Mouse (Mus musculus) midbrain, embryonic 10.5 days (tissue): Measurements from ENCODE around the gene Ccnb1ip1. TPM values are rescaled to one million over a fixed set of nuclear protein-coding genes. Genes with fewer than 3 reads are reported as not detected.

ENCODE experiments used
- DNase-seq: peaks from one replicate; pipeline ENCODE4 v3.0.0-alpha.2; 2017; ENCODE audit warnings: low spot score
- H3K27ac ChIP-seq: fragments of 300-500 bp; sonication (generic); replicated peaks from 2 replicates; pipeline ENCODE4 v1.5.1; 2016; ENCODE audit warnings: mild to moderate bottlenecking
- H3K27me3 ChIP-seq: fragments of 300-500 bp; sonication (generic); 2 replicates; pipeline ENCODE4 v1.6.1; 2016; ENCODE audit warnings: low read depth, mild to moderate bottlenecking; ENCODE audit not compliant: poor library complexity, severe bottlenecking
- H3K36me3 ChIP-seq: fragments of 300-500 bp; sonication (generic); 2 replicates; pipeline ENCODE4 v1.6.1; 2016; ENCODE audit warnings: mild to moderate bottlenecking, moderate library complexity
- H3K4me1 ChIP-seq: fragments of 300-500 bp; sonication (generic); 2 replicates; pipeline ENCODE4 v1.6.1; 2016
- H3K4me3 ChIP-seq: fragments of 300-500 bp; sonication (generic); 2 replicates; pipeline ENCODE4 v1.5.1; 2016; ENCODE audit warnings: mild to moderate bottlenecking, moderate library complexity
- H3K9me3 ChIP-seq: fragments of 300-500 bp; sonication (generic); replicated peaks from 2 replicates; pipeline ENCODE4 v1.6.1; 2016; ENCODE audit warnings: mild to moderate bottlenecking
- WGBS: fragments of 180-500 bp; shearing (Covaris S2); methylation state at CpG from one replicate; pipeline ENCODE4 v1.1.7; 2016; 5-methylcytosine and 5-hydroxymethylcytosine counted together
- polyA plus RNA-seq: library from polyadenylated mRNA; unstranded; fragments of >200 nt; fragmentation: Nextera tagmentation; extraction: Ambion mirVana; gene quantifications from 2 replicates; pipeline ENCODE4 v1.2.1, GENCODE M21; 2016

Gene Ccnb1ip1
- polyA plus RNA-seq, 1 experiment from 2014 or later, result not detected

DNA sequence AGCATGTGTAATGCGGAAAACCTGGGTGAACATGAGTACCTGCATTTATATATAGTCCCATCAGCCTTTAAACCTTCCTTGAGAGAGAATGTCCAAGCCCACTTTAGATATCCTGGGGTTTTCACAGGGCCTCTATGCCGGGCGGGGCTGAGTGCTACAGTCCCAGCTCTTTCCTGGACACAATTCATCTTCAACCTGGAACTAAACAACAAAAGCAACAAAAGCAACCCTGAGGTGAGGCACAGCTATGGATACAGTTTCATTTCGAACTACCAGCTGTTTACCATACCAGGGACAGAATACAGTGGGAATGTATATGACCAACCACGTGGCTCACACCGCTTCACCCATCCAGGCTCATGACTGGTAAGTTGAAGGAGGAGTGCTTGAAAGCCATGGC is 5.1 kb downstream of the Ccnb1ip1 start:
- Histone ChIP-seq H3K27ac (no peak overlapping the region), H3K27me3 (no peaks in the 10 kb centered on the region), H3K36me3 (no peaks in the 10 kb centered on the region), H3K4me1 (peaks cover 10% of the 10 kb centered on the region), H3K9me3 (no peaks in the 10 kb centered on the region), H3K4me3 (no peak overlapping the region)
- WGBS, result 92% methylated on average over 6 of the region's 6 CpGs
- no peak for DNase-seq

DNA sequence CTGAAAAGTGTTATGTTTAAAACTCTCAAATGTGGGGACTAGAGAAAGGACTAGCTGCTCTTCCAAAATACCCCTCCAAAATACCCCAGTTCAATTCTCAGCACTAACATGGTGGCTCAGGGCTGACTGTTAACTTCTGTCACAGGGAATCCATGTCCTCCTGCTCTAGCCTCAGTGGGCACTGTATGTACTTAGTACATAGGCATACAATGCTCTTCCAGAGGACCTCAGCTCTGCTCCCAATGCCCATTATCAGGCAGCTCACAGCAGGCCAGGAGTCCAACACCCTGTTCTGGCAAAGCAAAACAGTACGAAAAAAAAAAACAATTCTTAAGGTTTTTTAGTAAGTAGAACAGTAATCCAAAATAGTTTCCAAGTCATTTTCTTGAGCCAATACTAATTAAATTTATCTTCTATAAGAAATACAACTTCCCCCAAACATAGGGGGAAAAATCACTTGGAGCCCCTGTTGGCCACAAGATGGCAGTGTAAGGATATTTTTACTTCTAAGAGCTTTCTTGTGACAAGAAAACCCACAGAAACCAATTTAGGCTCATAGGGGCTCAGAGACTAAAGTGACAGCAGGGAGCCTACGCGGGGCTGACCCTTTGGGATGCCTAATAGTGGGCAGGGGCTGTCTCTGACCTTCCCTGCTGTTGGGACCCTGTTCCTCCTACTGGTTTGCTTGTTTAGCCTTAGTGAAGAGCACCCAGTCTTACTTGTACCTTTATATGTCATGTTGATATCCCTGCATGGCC is 7.9 kb downstream of the Ccnb1ip1 start:
- Histone ChIP-seq H3K4me3 (no peak overlapping the region), H3K9me3 (no peaks in the 10 kb centered on the region), H3K4me1 (peaks cover 2% of the 10 kb centered on the region; the same call in 1 of the 2 replicates), H3K27ac (no peak overlapping the region), H3K36me3 (no peaks in the 10 kb centered on the region), H3K27me3 (no peaks in the 10 kb centered on the region)
- WGBS, result 9% methylated on average over 3 of the region's 3 CpGs
- peak; percentile 38 for DNase-seq

DNA sequence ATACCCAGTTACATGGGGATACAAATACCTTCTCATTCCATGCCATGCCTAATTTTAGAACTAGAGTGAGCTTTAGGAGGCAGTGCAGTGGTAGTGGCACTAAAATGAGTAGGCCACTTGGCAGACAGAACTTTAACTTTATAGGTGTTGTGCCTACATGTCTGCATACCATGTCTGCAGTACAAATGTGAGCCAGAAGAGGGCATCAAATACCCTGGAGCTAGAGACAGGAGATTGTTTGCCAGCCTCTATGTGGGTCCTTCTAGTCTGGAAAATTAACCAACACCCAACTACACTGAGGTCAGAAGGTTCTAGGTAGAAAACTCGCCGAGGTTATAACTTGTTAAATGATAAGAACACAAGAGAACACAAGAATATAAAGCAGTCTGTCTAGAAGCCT is 9.0 kb downstream of the Ccnb1ip1 start:
- H3K27me3 ChIP-seq, result no peaks in the 10 kb centered on the region
- no peak for DNase-seq
- WGBS, result 68% methylated on average over 2 of the region's 2 CpGs
- no peak overlapping the region for H3K4me3 ChIP-seq
- no peaks in the 10 kb centered on the region for H3K36me3 ChIP-seq
- no peak overlapping the region for H3K27ac ChIP-seq
- H3K4me1 ChIP-seq, result peaks cover 2% of the 10 kb centered on the region; the same call in 1 of the 2 replicates
- no peaks in the 10 kb centered on the region for H3K9me3 ChIP-seq

DNA sequence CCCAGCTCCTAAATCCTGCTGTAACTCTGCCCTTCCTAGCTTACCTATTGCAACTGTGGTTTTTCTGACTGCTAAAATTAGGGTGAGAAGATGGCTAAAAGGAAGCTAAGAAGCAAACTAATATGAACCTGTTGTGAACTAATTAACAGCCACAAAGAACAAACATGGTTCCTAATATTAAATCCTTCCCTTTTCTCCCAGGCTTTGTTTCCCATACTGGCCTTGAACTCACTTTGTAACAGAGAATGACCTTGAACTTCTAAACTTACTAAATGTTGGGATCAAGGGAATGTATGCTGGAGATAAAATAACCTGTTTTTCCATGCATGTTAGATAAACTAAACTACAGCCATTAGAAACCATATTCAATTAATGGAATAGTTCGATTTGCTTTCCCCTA is 11.1 kb downstream of the Ccnb1ip1 start:
- Histone ChIP-seq H3K4me1 (peaks cover 2% of the 10 kb centered on the region; the same call in 1 of the 2 replicates), H3K36me3 (no peaks in the 10 kb centered on the region), H3K4me3 (no peak overlapping the region), H3K27ac (no peak overlapping the region), H3K9me3 (no peaks in the 10 kb centered on the region), H3K27me3 (no peaks in the 10 kb centered on the region)
- 92% methylated on average over 1 of the region's 1 CpGs for WGBS
- no peak for DNase-seq

DNA sequence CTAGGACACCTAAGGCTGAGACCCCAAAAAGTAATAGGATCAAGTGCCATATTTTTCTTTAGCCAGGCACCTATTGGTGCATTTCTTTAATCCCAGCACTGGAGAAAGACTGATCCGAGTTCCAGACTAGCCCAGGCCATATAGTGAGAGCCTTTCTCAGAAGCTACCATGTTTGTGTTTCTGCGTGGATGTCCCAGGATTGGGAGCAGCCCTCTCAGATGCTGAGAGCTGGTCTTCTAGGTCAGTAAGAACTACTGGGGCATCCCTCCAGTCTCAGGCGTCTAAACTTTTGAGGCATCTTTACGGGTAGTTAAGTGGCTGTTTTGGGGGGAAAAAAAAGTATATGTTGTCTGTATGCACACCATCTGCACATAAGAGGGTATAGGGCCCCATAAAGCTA is 11.6 kb downstream of the Ccnb1ip1 start:
- Histone ChIP-seq H3K36me3 (no peaks in the 10 kb centered on the region), H3K4me3 (no peak overlapping the region), H3K4me1 (peaks cover 2% of the 10 kb centered on the region; the same call in 1 of the 2 replicates), H3K27me3 (no peaks in the 10 kb centered on the region), H3K9me3 (no peaks in the 10 kb centered on the region), H3K27ac (no peak overlapping the region)
- 92% methylated on average over 4 of the region's 4 CpGs for WGBS
- DNase-seq, result no peak

DNA sequence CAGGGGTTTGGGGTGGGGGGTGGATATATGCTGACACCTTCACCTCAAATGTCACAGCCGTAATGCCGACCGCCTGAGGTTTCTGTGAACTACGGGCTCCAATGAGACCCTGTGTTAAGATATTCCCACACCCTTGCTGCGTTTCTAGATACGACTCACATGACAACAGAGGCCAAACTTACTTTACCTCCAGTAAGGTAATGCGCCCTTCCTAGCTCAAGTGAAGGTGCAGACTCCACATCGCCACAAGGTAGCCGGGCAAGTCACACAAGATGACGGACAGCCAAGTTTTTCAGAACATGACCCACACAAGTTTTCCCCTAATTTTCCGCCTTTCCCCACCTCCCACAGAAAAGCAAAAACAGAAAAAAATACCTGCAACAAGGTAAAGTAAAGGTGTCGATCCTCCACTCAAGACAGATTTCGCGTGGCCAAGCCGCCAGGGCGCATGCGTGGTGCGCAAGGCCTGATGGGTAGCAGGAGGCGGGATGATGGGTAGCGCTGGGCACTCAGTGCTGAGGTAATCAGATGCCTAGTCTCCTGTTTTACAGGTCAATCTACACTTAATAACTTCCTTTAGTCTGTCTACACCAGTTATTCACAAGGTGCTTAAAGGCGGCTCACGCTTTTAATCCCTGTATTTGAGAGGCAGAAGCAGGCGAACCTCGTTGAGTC is 12.1 kb downstream of the Ccnb1ip1 start:
- no peak for DNase-seq
- no peaks in the 10 kb centered on the region for H3K9me3 ChIP-seq
- H3K27me3 ChIP-seq, result no peaks in the 10 kb centered on the region
- 92% methylated on average over 24 of the region's 24 CpGs for WGBS
- H3K27ac ChIP-seq, result no peak overlapping the region
- H3K36me3 ChIP-seq, result no peaks in the 10 kb centered on the region
- H3K4me3 ChIP-seq, result no peak overlapping the region
- H3K4me1 ChIP-seq, result peaks cover 2% of the 10 kb centered on the region; the same call in 1 of the 2 replicates

DNA sequence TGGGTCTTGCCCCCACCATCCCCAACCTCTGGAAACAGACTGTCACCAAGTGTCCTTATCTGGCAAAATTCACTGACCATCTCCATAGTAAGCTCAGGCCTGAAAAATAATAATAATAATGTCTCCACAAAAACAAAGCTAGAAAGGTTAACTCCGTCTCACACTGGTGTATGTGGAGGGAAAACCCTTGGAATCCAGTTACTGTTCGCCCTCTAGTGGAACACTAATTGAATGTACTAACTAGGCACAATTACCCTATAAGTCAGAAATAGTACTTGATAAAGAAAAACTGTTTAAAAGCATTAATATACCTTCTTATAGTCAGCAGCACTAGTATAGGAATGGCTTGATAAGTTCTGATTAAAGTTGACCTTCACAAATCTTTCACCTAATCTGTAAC is 19.4 kb downstream of the Ccnb1ip1 start:
- H3K9me3 ChIP-seq, result no peaks in the 10 kb centered on the region
- 11% methylated on average over 2 of the region's 2 CpGs for WGBS
- H3K27me3 ChIP-seq, result no peaks in the 10 kb centered on the region
- no peak overlapping the region for H3K27ac ChIP-seq
- no peak for DNase-seq
- H3K4me3 ChIP-seq, result no peak overlapping the region
- H3K4me1 ChIP-seq, result peaks cover 7% of the 10 kb centered on the region
- no peaks in the 10 kb centered on the region for H3K36me3 ChIP-seq

DNA sequence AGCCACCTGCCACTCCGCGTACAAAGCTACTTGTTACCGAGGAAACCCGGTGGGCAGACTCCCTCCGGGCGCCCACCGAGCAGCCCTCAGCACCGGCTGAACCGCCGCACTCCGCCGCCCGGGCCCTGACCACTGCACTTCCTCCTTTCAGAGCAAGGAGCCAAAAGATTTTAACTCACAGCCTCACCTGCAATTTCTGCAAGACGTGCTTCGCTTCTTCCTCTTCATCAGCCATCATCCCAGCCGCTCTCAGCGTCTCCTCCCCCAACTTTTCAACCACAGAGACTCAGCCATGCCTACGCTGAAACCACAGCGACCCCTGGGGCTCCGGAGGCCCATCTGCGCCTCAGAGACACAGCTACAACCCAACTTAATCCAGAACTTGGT is 22.3 kb downstream of the Ccnb1ip1 start, which contains the start of gene Ttc5:
Gene Ttc5, minus strand, starts transcription at position 269 of the 387 bp plus-strand sequence.
- H3K4me3 ChIP-seq, result peak within 1 kb of the TSS; percentile 80
- WGBS, result under 1% methylated on average over 21 of the region's 21 CpGs
- no peaks in the 10 kb centered on the region for H3K9me3 ChIP-seq
- no peaks in the 10 kb centered on the region for H3K27me3 ChIP-seq
- peak within 1 kb of the TSS; percentile 94 for H3K27ac ChIP-seq
- peaks cover 7% of the 10 kb centered on the region for H3K4me1 ChIP-seq
- DNase-seq, result peak; percentile 92
- H3K36me3 ChIP-seq, result peaks cover 21% of the 10 kb centered on the region

DNA sequence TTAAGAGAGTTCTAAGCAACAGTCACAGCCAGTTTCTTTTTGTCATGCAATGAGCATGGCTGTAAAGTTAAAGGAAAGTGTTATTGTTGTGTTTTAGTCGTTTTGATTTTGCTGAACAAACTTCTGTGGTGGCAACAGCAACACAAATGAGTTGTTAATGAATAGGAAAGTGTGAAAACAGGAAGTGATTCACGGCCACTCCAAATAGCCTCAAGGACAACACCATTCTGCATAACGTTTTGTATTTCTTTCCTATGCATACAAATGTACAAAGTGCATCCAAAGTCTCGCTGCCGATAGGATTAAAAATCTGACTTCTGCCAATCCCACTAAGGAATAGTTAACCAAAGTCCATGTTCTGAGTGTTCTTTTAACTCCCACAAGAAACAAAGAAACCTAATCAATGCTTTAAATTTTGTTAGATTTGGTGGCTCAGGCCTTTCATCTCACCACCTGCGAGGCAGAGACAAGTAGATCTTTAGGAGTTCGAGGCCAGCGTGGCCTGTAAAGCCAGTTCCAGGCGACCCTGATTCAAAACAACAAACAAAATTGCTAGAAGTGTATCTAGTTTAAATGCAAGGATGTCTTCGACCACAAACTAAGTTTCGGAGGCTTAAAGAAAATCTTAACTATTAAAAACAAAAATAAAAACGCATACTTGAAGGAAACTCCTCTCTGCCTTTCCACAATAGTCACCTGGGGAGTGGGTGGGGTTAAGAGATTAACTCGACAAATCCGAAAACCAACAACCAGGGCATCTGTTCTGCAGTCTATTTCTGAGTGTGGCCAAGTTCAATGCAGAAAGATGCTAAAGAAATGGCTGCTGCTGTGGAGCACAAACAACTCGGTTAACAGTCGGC is 22.9 kb downstream of the Ccnb1ip1 start:
- no peak for DNase-seq
- Histone ChIP-seq H3K4me3 (peak overlapping the region; percentile 80), H3K9me3 (no peaks in the 10 kb centered on the region), H3K36me3 (peaks cover 27% of the 10 kb centered on the region), H3K27ac (peak overlapping the region; percentile 94), H3K4me1 (peaks cover 7% of the 10 kb centered on the region), H3K27me3 (no peaks in the 10 kb centered on the region)
- 31% methylated on average over 16 of the region's 16 CpGs for WGBS

DNA sequence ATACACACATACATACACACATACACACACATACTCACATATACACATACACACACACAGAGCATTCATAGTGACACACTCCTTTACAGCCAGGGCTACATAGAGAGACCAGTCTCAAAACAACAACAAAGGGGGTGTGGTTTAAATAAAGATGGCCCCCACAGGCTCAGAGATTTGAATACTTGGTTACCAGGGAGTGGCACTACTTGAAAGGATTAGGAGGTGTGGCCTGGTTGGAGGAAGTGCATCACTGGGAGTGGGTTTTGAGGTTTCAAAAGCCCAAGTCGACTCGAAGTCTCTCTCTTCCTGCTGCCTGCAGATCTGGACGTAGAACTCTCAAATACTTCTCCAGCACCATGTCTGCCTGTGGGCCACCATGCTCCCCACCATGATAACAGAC is 25.4 kb downstream of the Ccnb1ip1 start:
- peaks cover 42% of the 10 kb centered on the region for H3K36me3 ChIP-seq
- H3K27me3 ChIP-seq, result no peaks in the 10 kb centered on the region
- WGBS, result 93% methylated on average over 3 of the region's 3 CpGs
- peaks cover 7% of the 10 kb centered on the region for H3K4me1 ChIP-seq
- no peak overlapping the region for H3K27ac ChIP-seq
- H3K4me3 ChIP-seq, result no peak overlapping the region
- DNase-seq, result no peak
- no peaks in the 10 kb centered on the region for H3K9me3 ChIP-seq

DNA sequence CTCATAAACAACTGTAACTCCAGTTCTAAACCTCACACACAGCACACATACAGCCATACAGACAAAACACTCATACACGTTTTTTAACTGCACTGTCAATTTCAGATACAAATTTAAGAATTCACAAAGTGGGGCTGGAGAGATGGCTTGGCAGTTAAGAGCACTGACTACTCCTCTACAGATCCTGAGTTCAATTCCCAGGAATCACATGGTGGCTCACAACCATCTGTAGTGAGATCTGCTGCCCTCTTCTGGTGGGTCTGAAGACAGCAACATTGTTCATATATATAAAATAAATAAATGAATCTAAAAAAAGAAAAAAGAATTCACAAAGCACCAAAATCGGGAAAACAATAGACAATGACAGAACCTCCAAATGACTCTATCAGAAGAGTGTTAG is 36.2 kb downstream of the Ccnb1ip1 start:
- Histone ChIP-seq H3K27ac (no peak overlapping the region), H3K4me3 (no peak overlapping the region), H3K27me3 (no peaks in the 10 kb centered on the region), H3K9me3 (no peaks in the 10 kb centered on the region), H3K36me3 (peaks cover 97% of the 10 kb centered on the region), H3K4me1 (no peaks in the 10 kb centered on the region)
- DNase-seq, result no peak
- WGBS, result 76% methylated on average over 2 of the region's 2 CpGs

DNA sequence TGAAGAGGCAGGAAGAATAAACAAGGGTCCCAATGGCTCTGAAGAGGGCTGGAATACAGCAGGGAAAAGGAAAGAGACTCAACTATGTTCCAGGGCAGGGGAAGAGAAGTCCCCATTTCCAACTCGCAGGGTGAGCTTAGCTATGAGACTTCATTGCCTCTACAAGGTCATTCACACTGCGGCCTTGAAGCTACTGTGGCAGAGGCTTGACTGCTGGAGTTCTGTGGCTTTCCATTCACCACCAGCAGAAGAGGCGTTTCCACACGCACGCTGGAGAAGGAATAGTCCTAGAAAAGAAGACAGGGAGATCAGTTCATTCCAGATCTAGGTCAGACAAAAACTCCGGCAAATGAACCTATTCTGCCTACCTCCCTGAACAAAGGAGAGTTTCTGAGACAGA is 41.8 kb downstream of the Ccnb1ip1 start:
- no peaks in the 10 kb centered on the region for H3K4me1 ChIP-seq
- no peaks in the 10 kb centered on the region for H3K9me3 ChIP-seq
- H3K27ac ChIP-seq, result no peak overlapping the region
- H3K36me3 ChIP-seq, result peaks cover 74% of the 10 kb centered on the region
- no peak overlapping the region for H3K4me3 ChIP-seq
- no peak for DNase-seq
- 92% methylated on average over 6 of the region's 6 CpGs for whole genome bisulfite sequencing
- H3K27me3 ChIP-seq, result no peaks in the 10 kb centered on the region
